Mouse (Mus musculus) hindbrain, embryonic 12.5 days (tissue): Measurements from ENCODE around the gene Lix1. TPM values are rescaled to one million over a fixed set of nuclear protein-coding genes. Genes with fewer than 3 reads are reported as not detected.

Source experiments
- polyA plus RNA-seq: library from polyadenylated mRNA; unstranded; fragments of >200 nt; fragmentation: Nextera tagmentation; extraction: Ambion mirVana; gene quantifications from 2 replicates; pipeline ENCODE4 v1.2.1, GENCODE M21; 2016

Gene Lix1
- polyA plus RNA-seq, 1 experiment from 2014 or later = 18.6 TPM

Other genes with a start within 250 kb of the Lix1 start
- 26.7 and 27.5 TPM in 2 replicates for gene Riok2, start 28.4 kb upstream of the Lix1 start, polyA plus RNA-seq
- gene Lnpep, start 222.4 kb downstream of the Lix1 start, polyA plus RNA-seq = 10.1 and 10.3 TPM in 2 replicates